Mouse (Mus musculus) natural killer cell, adult 2 months (primary cell): Measurements from ENCODE around the gene Anks3.

Experiments
- DNase-seq, 2 experiments: peaks; one replicate each; pipeline ENCODE4 v3.0.0; 2022; ENCODE audit warnings: low spot score in 2 of 2

The Anks3 gene

DNA sequence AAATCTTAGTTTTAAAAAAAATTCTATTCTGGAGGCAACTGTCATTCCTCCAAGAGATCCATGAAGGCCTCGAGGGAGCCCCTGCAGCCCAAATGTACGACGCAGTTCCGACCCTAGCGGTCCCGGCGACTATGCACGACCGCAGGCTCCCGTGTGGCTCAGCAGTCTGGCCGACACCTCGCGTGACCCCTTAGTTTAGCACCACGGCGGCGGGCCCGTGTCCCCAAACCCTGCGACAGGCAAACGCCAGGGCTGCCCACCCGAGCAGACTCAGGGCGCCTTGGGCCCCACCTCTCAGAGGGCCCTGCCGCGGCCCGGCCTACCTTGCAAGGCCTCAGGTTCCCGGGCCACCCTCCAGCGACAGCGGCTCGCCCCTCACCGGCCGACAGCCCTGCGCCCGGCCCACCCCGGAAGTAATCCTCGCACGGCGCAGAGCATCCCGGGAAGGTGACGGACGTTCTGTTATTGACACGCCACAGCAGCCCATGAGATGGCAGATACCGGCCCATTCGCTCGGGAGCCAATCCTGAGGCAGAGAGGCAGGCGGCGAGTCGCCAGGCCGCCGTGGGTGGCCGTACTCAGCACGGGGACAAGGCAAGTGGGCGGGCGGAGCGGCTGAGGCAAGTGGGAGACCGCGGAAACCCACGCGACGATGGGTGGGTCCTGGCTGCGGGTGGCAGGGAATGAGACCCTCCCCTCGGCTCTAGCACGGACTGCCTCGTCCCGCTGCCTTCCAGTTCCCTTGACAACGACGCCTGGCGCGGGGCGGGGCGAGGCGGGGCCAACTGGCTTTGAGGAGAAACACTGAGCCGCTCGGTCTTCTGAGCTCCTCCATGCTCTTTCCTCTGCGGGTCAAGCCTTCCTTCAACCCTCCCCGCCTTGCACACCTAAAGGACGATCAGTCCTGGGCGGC, at the start of gene Anks3:
Gene Anks3 (minus strand): TSS at position 409 of the 913 bp plus-strand sequence.
- DNase-seq = peak; percentile 95 to 97

DNA sequence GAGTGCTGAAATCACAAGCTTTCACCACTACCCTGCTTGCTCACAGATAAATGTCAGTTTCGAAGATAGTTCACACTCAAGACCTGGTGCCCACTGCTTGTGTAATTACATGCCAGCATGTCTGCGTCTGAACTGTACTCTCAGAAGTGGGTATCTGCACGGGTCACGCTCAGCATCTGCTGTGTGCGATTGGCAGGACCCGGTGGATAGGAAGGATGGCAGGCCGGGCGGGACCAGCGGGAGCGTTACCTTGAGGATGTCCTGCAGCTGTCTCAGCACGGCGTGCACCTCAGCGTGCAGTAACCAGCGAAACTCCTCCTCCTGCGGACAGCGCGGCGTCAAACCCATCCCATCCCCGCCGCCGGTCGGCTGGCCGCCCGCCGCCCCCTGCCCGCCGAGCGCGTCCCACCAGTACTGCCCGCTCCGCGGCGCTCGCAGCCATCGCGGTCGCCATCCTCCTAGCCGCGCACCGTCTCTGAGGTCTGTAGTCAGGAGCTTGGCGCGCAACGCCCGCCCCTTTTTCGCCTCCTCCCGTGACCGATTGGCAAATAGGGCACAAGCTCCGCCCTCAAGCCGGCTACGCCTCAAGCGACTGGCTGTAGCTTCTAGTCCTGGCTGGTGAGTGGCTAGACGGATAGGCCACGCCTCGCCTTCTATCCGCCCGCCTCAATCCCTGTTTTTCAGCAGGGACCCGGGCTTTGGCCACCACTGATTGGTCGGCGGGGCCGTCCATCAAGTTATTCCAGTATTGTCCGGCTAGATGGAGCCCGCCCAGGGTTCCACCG, 49.2 kb upstream of the Anks3 start, which contains the start of gene Rogdi:
Gene Rogdi (minus strand): TSS at position 500 of the 785 bp plus-strand sequence.
- DNase-seq = peak; percentile 90 to 94

DNA sequence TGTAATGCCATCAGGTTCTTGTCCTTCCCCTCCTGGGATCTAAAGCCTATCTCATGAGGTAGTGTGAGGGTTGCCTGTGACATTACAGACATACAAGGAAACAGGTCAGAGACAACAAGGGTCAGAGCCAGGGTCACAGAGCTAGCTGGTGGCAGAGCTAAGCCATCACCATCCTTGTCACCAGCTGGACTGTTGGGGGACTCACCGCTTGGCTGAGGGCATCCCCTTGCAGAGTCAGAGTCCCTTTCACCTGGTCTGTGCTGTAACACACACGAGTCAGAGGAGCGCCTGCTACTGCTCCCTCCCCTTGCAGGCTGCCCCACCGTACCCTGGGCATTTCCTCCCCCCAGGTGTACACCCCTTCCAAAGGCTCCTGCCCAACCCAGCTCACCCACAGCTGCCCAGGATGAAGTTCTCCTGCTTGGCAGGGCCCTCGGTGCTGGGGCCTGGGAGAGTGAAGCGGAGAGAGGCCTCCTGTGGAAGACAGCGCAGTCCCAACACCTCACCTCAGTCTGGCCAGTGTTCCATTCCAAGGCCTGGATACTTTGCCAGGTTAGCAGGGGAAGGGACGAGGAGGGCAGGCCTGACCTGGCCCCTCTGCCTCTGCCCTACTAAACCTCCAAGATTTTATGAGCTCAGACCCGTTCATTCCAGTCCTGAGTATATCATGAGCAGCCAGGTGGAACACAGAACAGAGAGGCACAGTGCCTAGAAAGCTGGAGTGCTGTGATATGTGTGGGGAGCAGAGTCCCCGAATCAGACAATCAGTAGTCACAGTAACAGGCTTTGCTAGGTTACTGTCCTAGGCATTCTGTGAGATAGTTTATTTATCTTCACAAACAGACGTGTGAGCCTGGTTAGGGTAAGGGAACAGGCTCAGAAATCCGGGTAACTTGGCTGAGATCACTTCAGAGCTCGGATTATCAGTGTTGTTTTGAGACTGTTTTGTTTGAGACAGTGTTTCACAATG, 48.3 kb upstream of the Anks3 start:
- no peak for DNase-seq

DNA sequence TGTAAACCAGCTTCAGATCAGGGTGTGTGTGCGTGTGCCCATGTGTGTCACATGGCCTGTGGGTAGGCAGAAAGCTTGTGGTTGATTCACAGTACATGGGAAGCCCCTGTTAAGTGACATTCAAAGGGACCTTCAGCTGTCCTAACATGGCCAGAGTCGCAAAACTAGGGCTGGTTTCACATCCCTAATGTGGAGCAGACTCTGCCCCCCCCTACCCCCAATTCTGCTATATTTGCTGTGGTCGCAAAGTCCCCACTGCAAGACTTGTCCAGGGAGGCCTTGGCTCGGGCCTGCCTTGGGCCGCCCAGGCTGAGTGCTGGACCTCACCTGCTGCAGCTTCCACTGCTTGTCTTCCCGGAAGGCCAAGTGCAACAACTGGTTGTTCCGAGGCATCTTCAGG, 47.3 kb upstream of the Anks3 start:
- peak in 1 of 2 experiments; percentile 65 for DNase-seq

DNA sequence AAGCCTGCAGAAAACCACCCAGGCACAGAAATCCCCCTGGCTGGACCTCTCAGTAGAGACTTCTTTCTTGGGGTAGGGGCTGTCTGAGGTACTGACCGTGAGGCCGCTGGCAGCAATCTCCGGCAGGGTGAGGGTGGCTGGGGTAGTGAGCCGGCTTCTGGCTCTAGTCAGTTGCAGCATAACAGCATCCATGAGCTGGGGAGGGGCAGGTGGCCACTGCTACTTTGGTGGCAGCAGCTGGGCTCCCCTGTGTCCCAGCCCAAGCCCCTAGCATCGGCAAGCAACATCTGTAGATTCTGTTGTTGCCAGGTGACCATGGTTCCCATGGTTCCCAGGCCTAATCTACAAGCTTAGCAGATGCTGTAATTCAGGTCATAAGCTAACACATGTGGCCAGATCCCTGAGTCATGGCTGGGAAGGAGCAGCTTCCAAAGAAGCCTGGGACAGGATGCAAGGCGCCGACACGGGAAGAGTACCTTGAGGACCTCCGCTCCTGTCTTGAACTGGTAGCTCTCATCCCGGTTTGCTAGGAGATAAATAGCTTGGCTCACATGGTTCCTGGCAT, 46.4 kb upstream of the Anks3 start:
- no peak for DNase-seq

DNA sequence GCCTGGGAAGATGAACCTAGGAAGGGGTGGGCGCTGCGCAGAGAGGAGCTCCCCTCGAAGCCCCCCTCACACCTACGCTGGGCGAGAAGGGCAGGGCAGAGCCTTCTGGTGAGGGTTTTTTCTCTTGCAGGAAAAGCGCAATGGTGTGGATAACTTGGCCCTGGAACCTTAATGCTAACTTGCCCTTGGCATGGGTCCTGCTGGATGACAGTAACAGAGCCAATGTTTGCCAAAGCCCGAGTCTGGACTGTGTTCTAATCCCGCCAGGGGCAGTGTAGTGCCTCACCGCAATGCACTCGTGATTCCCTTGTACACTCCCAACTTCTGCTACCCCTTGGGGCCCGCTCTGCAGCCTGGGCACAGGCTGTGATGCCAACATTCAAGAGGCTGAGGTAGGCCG, 44.1 kb upstream of the Anks3 start:
- no peak for DNase-seq

DNA sequence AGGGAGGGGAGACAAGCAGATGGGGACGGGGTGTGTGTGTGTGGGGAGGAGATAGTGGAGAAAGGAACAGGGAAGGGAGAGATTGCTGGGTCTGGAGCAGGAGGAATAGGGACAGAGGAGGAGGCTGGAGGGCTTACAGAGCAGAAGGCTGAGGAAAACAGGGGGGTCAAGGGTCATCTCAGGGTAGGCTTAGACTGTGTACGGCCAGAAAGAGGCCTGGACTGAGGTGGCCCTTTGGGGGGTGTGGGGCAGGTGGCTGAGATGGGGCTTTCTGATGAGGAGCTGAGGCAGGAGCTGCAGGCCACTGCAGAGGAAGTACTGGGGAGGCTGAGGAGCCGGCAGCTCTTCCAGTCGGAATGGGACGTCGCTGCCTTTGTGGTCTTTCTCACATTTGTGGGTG, 43.5 kb upstream of the Anks3 start:
- DNase-seq = no peak

DNA sequence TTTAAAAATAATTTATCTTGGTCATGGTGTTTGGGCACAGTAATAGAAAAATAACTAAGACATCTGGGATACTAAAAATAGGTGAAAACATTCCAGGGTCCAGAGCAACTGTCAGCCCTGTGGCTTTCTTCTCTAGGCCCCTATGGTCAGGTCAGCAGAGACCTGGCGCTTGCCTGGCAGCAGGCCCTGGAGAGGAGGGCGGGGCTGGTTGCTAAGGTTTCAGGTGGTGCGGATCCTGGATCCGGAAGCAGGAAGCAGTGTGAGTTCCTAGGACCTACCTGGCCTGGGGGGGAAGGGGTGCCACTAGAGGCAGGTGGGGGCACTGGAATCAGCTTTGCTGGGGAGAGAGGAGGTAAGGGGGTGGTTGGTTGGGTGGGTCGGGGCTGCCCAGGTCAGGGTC, 43.1 kb upstream of the Anks3 start, which contains the start of gene Smim22:
Gene Smim22 (plus strand): TSS at position 222 of the 400 bp plus-strand sequence.
- DNase-seq = no peak

DNA sequence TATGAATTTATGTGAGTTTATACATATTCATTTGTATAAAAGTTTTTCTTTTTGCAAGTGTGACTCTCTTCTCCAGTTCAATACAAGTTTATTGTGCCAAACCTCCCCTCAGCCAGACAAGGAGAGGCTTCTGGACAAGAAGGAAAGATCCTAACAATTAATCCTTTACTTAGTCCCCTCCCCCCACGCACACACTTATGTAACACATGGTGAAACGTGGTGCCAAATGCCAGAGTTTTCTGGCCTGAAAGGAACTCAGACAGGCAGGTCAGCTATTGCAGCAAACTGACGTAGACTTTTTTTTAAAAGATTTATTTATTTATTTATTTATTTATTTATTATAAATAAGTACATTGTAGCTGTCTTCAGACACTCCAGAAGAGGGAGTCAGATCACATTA, 36.6 kb upstream of the Anks3 start:
- no peak for DNase-seq

DNA sequence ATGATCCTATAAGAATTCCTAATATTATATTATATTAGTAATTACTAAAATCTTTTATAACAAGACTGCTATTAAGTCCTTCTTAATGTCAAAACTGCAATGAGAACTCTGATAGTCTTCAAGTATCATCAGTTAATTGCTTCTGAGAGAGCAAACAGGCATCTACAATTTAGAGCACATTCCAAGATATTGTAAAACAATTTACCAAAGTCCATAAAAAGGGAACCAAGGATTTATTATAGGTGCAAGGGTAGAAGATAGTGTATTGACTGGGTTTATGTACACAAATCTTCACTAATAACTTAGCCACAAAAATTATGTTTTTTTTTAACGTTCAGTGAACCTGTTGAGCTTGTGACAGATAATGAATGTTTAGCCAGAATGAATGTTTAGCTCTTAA, 35.0 kb upstream of the Anks3 start:
- DNase-seq = no peak

DNA sequence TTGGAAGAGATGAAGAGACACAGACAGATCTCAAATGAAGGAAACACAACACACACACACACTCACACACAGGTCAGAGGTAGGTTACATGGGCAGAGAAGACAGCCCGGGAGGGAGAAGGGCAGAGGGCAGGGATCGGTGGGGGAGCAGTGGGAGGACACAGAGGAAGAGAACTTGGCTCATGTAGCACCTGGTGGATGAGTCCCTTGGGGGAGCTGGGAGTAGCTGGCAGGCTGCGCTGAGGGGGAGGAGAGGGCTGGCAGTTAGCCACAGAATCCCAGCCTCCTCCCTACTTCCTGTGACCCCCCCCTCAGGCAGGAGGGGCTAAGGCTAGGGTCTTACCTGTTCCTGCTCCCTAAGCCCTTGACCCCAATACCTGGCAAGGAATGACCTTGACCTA, 33.5 kb upstream of the Anks3 start, which contains the start of gene Sept12:
Gene Sept12 (minus strand): TSS at position 300 of the 400 bp plus-strand sequence.
- no peak for DNase-seq

DNA sequence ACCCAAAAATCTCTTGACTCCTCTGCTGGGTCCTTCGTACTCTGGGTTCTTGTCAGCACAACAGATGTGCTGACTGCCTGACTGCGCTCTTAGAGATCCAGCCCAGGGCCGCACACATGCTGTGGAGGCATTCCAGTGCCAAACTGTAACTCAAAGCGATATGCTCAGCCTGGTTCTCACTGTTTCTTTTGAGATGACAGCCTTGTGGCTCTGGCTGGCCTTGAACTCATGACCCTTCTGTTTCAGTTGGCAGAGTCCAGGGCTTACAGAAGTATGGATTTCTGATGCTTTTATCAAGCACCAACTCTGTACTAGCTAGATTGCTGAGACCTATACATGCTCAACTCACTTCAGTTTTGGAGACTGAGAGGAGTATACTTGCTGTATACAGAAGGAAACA, 29.3 kb upstream of the Anks3 start:
- DNase-seq = no peak

DNA sequence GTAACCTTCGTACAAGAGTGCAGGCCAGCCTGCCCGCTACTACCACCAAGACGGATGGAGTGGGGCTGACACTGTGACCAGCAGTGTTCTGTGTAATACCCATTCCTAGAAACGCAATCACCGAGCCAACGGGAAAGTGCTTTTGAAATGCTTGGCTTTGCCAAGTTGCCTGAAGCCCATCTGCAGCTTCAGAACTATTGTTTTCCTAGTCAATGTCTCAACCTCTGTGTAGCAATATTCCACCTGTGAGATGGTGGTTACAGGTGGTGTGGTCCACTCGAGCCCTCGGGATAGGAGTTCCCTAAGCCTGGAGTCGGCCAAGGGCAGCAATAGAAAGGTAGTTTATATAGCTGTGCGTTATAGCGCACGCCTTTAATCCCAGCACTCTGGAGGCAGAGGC, 20.7 kb upstream of the Anks3 start:
- DNase-seq = no peak

DNA sequence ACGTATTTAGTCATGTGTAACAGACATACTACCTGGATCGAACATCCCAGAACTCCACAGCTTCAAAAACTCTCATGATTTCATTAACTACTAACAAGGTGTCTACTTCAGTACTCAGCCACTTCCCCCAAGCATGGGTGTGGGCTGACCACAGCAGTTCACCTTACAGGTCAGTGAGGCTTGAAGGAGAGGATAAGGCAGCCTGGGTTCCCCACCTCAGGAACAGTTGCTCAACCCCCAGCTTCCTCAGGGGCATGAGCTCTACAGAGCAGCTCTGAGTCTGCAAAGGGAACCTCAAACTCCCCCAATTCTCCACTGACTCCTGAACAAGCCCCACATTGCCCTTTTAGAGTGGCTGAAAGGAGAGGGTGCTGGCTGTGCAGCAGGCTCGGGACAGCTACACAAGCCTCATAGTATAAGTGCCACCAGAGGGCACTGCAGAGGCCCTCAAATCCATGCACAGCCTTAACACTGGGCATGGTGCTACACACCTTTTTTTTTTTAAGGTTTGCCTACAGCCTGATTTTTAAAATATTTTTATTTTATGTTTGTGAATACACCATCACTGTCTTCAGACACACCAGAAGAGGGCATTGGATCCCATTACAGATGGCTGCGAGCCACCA, 15.9 kb upstream of the Anks3 start:
- peak; percentile 7 to 37 for DNase-seq

DNA sequence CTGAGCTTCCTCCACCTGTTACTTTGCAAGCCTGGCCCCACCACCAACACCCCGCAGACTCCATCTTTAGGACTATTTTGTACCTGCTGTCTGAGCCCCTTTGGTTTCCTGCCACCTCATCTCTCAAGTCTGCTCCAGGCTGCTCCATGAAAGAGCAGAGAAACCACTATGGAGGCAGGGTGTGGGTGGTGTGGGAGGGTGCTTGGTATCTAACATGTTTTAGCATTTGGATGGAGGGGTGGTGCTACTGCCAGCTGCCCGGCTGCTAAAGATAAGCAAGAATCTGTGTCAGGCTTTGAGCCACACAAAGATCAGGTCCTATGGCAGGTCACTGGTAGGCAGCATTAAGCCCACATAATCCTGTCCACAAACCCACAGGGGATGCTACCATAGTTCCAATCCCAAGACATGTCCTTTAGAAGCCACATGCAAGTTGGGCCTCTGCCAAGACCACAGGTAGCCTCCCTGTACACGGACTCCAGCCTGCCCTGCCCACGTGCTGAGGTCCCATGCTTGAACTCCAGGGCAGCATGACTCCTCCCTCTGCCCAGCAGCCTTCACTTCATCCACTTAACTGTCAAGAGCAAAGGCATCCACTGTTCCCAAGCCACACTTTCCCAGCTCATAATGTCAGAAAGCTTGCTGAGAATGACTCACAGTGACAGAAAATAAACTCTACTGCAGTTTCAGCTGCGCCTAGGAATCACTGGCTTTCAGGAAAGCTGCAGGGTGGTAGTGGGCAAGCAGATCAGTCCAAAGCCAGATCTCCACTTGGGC, 14.5 kb upstream of the Anks3 start:
- DNase-seq = no peak

DNA sequence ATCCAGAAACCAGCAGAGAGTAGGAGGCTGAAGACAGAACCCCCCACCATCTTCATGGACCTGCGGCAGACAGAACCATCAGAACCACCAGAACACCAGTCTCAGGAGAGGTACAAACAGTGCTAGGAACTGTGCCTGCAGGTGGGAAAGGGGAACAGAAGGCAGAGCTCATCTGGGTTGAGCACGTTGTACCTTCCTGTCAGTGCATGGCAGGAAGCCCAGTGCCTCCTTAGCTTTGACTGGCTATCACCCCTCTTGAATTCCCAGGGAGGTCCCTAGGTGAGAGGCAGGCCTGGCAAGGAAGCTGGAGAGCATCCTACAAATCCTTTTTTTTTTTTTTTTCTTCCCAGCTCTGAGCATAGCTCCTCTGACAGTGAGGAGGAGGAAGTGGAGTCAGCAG, 12.2 kb upstream of the Anks3 start:
- DNase-seq = no peak

DNA sequence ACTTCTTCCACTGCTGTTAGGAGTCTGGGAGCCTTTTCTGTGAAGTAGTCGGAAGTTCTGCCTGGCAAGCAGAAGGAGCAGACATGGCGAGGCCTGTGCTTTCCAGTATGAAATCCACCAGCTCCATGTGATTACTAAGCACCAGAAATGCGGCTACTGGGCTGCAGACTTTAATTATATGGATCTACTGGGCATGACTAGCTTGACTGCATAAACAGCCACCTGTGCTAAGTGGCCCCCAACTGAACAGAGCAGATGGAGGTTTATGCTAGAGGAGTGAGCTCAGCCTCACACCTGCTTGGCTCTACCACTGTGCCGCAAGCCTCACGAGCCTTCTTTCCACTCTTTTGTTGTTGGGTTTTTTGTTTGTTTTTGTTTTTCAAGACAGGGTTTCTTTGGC, 10.5 kb upstream of the Anks3 start:
- no peak for DNase-seq

DNA sequence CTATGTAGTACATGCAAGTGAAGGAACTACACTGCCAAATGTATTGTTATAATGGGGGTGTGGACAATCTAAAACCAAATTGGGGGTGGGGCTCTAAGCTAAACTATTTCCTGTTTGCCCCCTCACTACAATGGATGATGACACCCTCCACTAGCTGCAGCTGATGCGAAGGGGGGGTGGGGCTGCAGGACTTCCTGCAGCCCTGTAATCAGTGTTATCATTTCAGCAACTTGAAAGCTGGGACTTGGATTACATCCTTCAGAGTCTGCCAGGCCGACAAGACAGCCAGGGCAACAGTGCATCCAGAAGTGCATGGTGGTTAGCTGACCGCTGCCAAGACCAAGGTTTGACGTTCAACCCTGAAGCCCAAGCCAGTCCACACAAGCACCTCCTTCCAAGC, 7.6 kb upstream of the Anks3 start:
- no peak for DNase-seq

DNA sequence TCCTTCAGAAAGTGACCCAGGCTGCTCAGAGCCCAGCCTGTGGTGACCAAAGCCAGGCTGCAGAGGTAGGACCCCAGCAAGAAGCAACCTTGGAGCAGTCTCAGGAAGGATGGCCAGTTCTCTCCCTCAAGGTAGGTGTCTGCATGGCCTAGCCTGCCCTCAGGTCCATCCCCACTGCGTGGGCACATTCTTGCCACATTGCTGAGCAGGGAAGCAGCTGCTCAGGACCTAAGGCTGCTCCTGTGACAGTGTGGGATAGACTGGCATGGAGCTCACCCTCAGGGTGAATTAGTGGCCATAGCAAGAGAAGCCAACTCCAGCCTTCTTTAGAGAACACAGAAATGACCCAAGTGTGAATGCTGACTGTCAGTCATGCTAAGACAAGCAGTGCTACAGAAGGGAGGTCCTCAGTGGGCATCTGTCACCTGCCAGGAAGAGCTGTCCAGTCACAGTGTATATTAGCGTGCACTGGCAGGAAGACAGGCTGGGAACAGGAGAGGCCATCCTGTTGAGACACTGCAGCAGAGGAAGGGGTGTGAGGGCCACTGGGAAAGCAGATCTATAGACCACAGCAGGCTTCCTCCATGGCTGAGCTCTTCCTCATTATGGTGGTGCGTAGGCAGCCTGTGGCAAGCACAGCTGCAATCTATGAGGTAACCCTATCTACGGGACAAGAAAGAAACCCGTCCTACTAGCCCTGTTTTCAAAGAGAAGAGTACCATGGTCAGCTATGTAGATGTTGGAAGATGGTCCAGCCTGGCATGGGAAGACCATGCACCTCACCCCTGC, 5.2 kb upstream of the Anks3 start:
- peak in 1 of 2 experiments; percentile 17 for DNase-seq
